Mouse (Mus musculus): ENCODE measurements around the gene Spag6. TPM values are rescaled to one million over a fixed set of nuclear protein-coding genes. Genes with fewer than 3 reads are reported as not detected.
A peak's percentile ranks its signal among the peaks of the same experiment; 100 is the strongest.

Gene Spag6
- total RNA-seq (2015; ENCODE audit: low replicate concordance) (not detected in 2 replicates), total RNA-seq (2017; ENCODE audit: low replicate concordance) (0.60 TPM in 1 of 2 replicates, not detected in the other)

GRCm38 (mm10) chr2:18693871-18694610 is at the start of gene Spag6:
Gene Spag6, plus strand, starts transcription at chr2:18694032.
- no peak for ATAC-seq (replicated peaks; ENCODE audit: low FRiP score, poor library complexity, severe bottlenecking)

- ATAC-seq (replicated peaks; ENCODE audit: low FRiP score, poor library complexity, severe bottlenecking), result no peak
Measured at GRCm38 (mm10) chr2:18648563-18648962, 45.3 kb upstream of the Spag6 start.

- no peak for ATAC-seq (replicated peaks; ENCODE audit: low FRiP score, poor library complexity, severe bottlenecking)
Measured at GRCm38 (mm10) chr2:18654821-18655220, 39.0 kb upstream of the Spag6 start.

GRCm38 (mm10) chr2:18664003-18664402 is 29.8 kb upstream of the Spag6 start:
- ATAC-seq (replicated peaks; ENCODE audit: low FRiP score, poor library complexity, severe bottlenecking), result no peak

GRCm38 (mm10) chr2:18671041-18671440 is 22.8 kb upstream of the Spag6 start:
- no peak for ATAC-seq (replicated peaks; ENCODE audit: low FRiP score, poor library complexity, severe bottlenecking)

GRCm38 (mm10) chr2:18672133-18672765 is 21.6 kb upstream of the Spag6 start, which contains the start of gene Commd3:
Gene Commd3, plus strand, starts transcription at chr2:18672384.
- peak; percentile 95 for ATAC-seq (replicated peaks; ENCODE audit: low FRiP score, poor library complexity, severe bottlenecking)

GRCm38 (mm10) chr2:18672766-18673164 is 21.1 kb upstream of the Spag6 start:
- peak; percentile 22 for ATAC-seq (replicated peaks; ENCODE audit: low FRiP score, poor library complexity, severe bottlenecking)

GRCm38 (mm10) chr2:18673766-18674165 is 20.1 kb upstream of the Spag6 start:
- ATAC-seq (replicated peaks; ENCODE audit: low FRiP score, poor library complexity, severe bottlenecking), result no peak

GRCm38 (mm10) chr2:18674193-18674902 is 19.5 kb upstream of the Spag6 start:
- no peak for ATAC-seq (replicated peaks; ENCODE audit: low FRiP score, poor library complexity, severe bottlenecking)

GRCm38 (mm10) chr2:18675681-18676456 is 18.0 kb upstream of the Spag6 start:
- ATAC-seq (replicated peaks; ENCODE audit: low FRiP score, poor library complexity, severe bottlenecking), result no peak

- no peak for ATAC-seq (replicated peaks; ENCODE audit: low FRiP score, poor library complexity, severe bottlenecking)
Measured at GRCm38 (mm10) chr2:18676457-18676935, 17.3 kb upstream of the Spag6 start.

- ATAC-seq (replicated peaks; ENCODE audit: low FRiP score, poor library complexity, severe bottlenecking), result no peak
Measured at GRCm38 (mm10) chr2:18676936-18677491, 16.8 kb upstream of the Spag6 start, which contains the start of gene Bmi1. Gene Bmi1, plus strand, starts transcription at chr2:18677018.

GRCm38 (mm10) chr2:18677631-18678471 is 16.0 kb upstream of the Spag6 start:
- ATAC-seq (replicated peaks; ENCODE audit: low FRiP score, poor library complexity, severe bottlenecking), result 0 out of 2 replicates have a peak, but pooled peaks have one; percentile 21

- ATAC-seq (replicated peaks; ENCODE audit: low FRiP score, poor library complexity, severe bottlenecking), result no peak
Measured at GRCm38 (mm10) chr2:18679701-18680100, 14.1 kb upstream of the Spag6 start.

- no peak for ATAC-seq (replicated peaks; ENCODE audit: low FRiP score, poor library complexity, severe bottlenecking)
Measured at GRCm38 (mm10) chr2:18680501-18680900, 13.3 kb upstream of the Spag6 start.

- 0 out of 2 replicates have a peak, but pooled peaks have one; percentile 30 for ATAC-seq (replicated peaks; ENCODE audit: low FRiP score, poor library complexity, severe bottlenecking)
Measured at GRCm38 (mm10) chr2:18680961-18681360, 12.9 kb upstream of the Spag6 start.

GRCm38 (mm10) chr2:18684062-18684461 is 9.8 kb upstream of the Spag6 start:
- no peak for ATAC-seq (replicated peaks; ENCODE audit: low FRiP score, poor library complexity, severe bottlenecking)

GRCm38 (mm10) chr2:18686386-18686785 is 7.4 kb upstream of the Spag6 start:
- no peak for ATAC-seq (replicated peaks; ENCODE audit: low FRiP score, poor library complexity, severe bottlenecking)
